Mouse (Mus musculus) C2C12 (cell line): ENCODE measurements around the gene Ikzf3.

Experiments used
- CEBPB ChIP-seq: IDR thresholded peaks from one replicate; pipeline ENCODE4 v1.6.1; 2011; ENCODE audit warnings: low read depth, mild to moderate bottlenecking, control low read depth, moderate library complexity
- CTCF ChIP-seq: IDR thresholded peaks from one replicate; pipeline ENCODE4 v1.5.1; 2011; ENCODE audit not compliant: control insufficient read depth, insufficient read depth, insufficient read length
- FOSL1 ChIP-seq: IDR thresholded peaks from one replicate; pipeline ENCODE4 v1.8.0; 2011; ENCODE audit warnings: mild to moderate bottlenecking, low read length; ENCODE audit not compliant: poor library complexity, insufficient read depth, severe bottlenecking
- MAX ChIP-seq: IDR thresholded peaks from one replicate; pipeline ENCODE4 v1.6.1; 2011; ENCODE audit warnings: mild to moderate bottlenecking, control low read depth
- MYOD1 ChIP-seq: IDR thresholded peaks from one replicate; pipeline ENCODE4 v1.6.1; 2011; ENCODE audit warnings: low read depth; ENCODE audit not compliant: control insufficient read depth, insufficient read length
- MYOG ChIP-seq: IDR thresholded peaks from one replicate; pipeline ENCODE4 v1.6.1; 2011; ENCODE audit not compliant: control insufficient read depth, insufficient read length; ENCODE audit errors: extremely low read depth
- USF1 ChIP-seq: IDR thresholded peaks from one replicate; pipeline ENCODE4 v1.6.1; 2011; ENCODE audit warnings: low read depth, mild to moderate bottlenecking, control low read depth, moderate library complexity

DNA sequence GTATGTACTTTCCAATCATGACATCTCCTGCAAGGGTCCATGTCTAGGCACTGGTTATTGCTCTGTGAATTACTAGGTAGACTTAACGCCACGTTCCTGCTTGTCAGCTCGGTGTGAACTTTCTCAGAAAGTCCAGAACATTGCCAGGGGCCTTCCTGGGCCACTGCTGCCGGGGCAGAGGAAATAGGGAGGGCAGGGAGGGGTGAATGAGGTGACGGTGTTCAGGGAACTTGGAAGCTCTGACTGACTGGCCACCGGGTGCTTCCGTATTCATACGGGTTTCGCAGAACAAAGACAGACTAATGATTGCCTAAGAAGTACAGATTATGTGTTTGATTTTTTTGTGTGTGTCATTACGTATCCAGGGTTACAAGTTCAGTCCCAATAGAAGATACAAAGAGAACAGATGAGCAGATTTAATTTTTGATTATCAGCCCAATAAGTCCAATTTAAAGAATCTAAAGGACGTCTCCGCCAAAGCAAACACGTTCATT lies 18.1 kb upstream of the Ikzf3 start:
- TF ChIP-seq CEBPB (no peak), CTCF (no peak), USF1 (no peak), MYOG (no peak), MAX (no peak), FOSL1 (no peak), MYOD1 (no peak)
